Mouse (Mus musculus): ENCODE results near the gene Fzd2.
A peak's percentile ranks its signal among the peaks of the same experiment; 100 is the strongest.

Fzd2 gene

GRCm38 (mm10) chr11:102623876-102624789 is 19.9 kb downstream of the Fzd2 start:
- DNase-seq, result peak; percentile 55 to 62

GRCm38 (mm10) chr11:102624888-102625407 is 20.8 kb downstream of the Fzd2 start:
- DNase-seq, result no peak

GRCm38 (mm10) chr11:102627171-102627931 is 23.2 kb downstream of the Fzd2 start:
- DNase-seq, result no peak

GRCm38 (mm10) chr11:102628529-102628928 is 24.3 kb downstream of the Fzd2 start:
- no peak for DNase-seq

GRCm38 (mm10) chr11:102629375-102629774 is 25.2 kb downstream of the Fzd2 start:
- DNase-seq, result no peak

- DNase-seq, result no peak
Measured at GRCm38 (mm10) chr11:102630731-102631130, 26.5 kb downstream of the Fzd2 start.

GRCm38 (mm10) chr11:102631203-102631602 is 27.0 kb downstream of the Fzd2 start:
- DNase-seq, result no peak

- DNase-seq, result no peak
Measured at GRCm38 (mm10) chr11:102632725-102633124, 28.5 kb downstream of the Fzd2 start.

GRCm38 (mm10) chr11:102633379-102633778 is 29.2 kb downstream of the Fzd2 start:
- peak in 1 of 2 experiments; percentile 40 for DNase-seq

GRCm38 (mm10) chr11:102636887-102637286 is 32.7 kb downstream of the Fzd2 start:
- DNase-seq, result no peak

- DNase-seq, result peak in 1 of 2 experiments; percentile 26
Measured at GRCm38 (mm10) chr11:102643891-102644382, 39.7 kb downstream of the Fzd2 start.

- DNase-seq, result no peak
Measured at GRCm38 (mm10) chr11:102646226-102646625, 42.0 kb downstream of the Fzd2 start.

- DNase-seq, result no peak
Measured at GRCm38 (mm10) chr11:102647885-102648284, 43.7 kb downstream of the Fzd2 start.

GRCm38 (mm10) chr11:102651381-102651780 is 47.2 kb downstream of the Fzd2 start:
- peak; percentile 55 to 70 for DNase-seq

GRCm38 (mm10) chr11:102652844-102653243 is 48.6 kb downstream of the Fzd2 start:
- peak in 1 of 2 experiments; percentile 36 for DNase-seq

GRCm38 (mm10) chr11:102655888-102656287 is 51.7 kb downstream of the Fzd2 start:
- no peak for DNase-seq

GRCm38 (mm10) chr11:102656326-102656926 is 52.2 kb downstream of the Fzd2 start:
- no peak for DNase-seq

- DNase-seq, result no peak
Measured at GRCm38 (mm10) chr11:102656931-102657330, 52.7 kb downstream of the Fzd2 start.
